Mouse (Mus musculus) testis, adult 2 months (tissue): ENCODE measurements around the gene Hcn3.

Source experiments
- CTCF ChIP-seq: fragments of 200-500 bp; IDR thresholded peaks from 2 replicates; pipeline ENCODE4 v1.5.1; 2012; ENCODE audit warnings: low read depth, mild to moderate bottlenecking, inconsistent platforms, low read length, moderate library complexity; ENCODE audit not compliant: control insufficient read depth, insufficient read depth, insufficient replicate concordance
- POLR2A ChIP-seq: fragments of 200-500 bp; IDR thresholded peaks from 2 replicates; pipeline ENCODE4 v1.6.1; 2012; ENCODE audit warnings: low read depth, mild to moderate bottlenecking, inconsistent platforms, low read length, moderate library complexity; ENCODE audit not compliant: control insufficient read depth

DNA sequence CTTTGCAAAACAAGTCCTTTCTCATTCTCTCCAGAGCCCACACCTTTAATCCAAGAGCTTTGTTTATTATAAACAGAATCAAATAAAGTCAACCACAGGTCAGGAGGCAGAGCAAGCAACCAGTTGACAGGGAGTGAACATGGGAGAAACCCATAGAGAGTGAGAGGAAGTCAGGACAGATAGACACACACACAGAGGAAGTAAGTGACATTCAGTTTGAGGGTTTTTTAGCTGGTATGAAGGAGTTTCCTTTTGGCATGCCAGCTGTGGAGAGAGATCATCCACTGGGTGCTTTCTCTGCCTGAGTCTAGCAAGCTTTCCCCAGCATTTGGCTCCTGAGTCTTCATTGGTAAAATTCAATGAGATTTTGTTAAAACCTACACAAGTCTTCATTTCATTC, 53.1 kb downstream of the Hcn3 start:
- no peak for TF ChIP-seq CTCF
- no peak for TF ChIP-seq POLR2A
